Mouse (Mus musculus) neural tube, embryonic 15.5 days (tissue): ENCODE data around the gene Tmem135. TPM values are rescaled to one million over a fixed set of nuclear protein-coding genes. Genes with fewer than 3 reads are reported as not detected.

Experiments
- ATAC-seq: fragments of 200-750 bp; cut with Nextera tagmentation; 2 replicates; pipeline ENCODE4 v1.8.0; 2017; ENCODE audit warnings: mild to moderate bottlenecking, moderate TSS enrichment, moderate library complexity; ENCODE audit not compliant: low FRiP score
- H3K27ac ChIP-seq: fragments of 300-500 bp; sonication (generic); replicated peaks from 2 replicates; pipeline ENCODE4 v1.5.1; 2015; ENCODE audit warnings: mild to moderate bottlenecking, inconsistent platforms
- H3K27me3 ChIP-seq: fragments of 300-500 bp; sonication (generic); replicated peaks from 2 replicates; pipeline ENCODE4 v1.6.1; 2015; ENCODE audit warnings: inconsistent platforms
- H3K36me3 ChIP-seq: fragments of 300-500 bp; sonication (generic); 2 replicates; pipeline ENCODE4 v1.6.1; 2015; ENCODE audit warnings: inconsistent platforms
- H3K4me1 ChIP-seq: fragments of 300-500 bp; sonication (generic); 2 replicates; pipeline ENCODE4 v1.6.1; 2015; ENCODE audit warnings: inconsistent platforms
- H3K4me2 ChIP-seq: fragments of 300-500 bp; sonication (generic); 2 replicates; pipeline ENCODE4 v1.6.1; 2015; ENCODE audit warnings: inconsistent platforms, mild to moderate bottlenecking, moderate library complexity
- H3K4me3 ChIP-seq: fragments of 300-500 bp; sonication (generic); replicated peaks from 2 replicates; pipeline ENCODE4 v1.5.1; 2015; ENCODE audit warnings: mild to moderate bottlenecking, inconsistent platforms
- H3K9ac ChIP-seq: fragments of 300-500 bp; sonication (generic); replicated peaks from 2 replicates; pipeline ENCODE4 v1.6.1; 2015; ENCODE audit warnings: mild to moderate bottlenecking, inconsistent platforms
- H3K9me3 ChIP-seq: fragments of 300-500 bp; sonication (generic); replicated peaks from 2 replicates; pipeline ENCODE4 v1.6.1; 2016; ENCODE audit warnings: inconsistent platforms
- WGBS: fragments of 180-500 bp; shearing (Covaris S2); methylation state at CpG from one replicate; pipeline ENCODE4 v1.1.7; 2015; ENCODE audit warnings: mixed read lengths; 5-methylcytosine and 5-hydroxymethylcytosine counted together
- polyA plus RNA-seq: library from polyadenylated mRNA; unstranded; fragments of >200 nt; fragmentation: Nextera tagmentation; extraction: Ambion mirVana; gene quantifications from 2 replicates; pipeline ENCODE4 v1.2.1, GENCODE M21; 2015

The Tmem135 gene
- polyA plus RNA-seq, 1 experiment from 2014 or later, result 29.0 TPM

- H3K4me3 ChIP-seq, result no peak overlapping the region
- ATAC-seq, result no peak
- H3K4me1 ChIP-seq, result no peaks in the 10 kb centered on the region
- H3K9ac ChIP-seq, result no peak overlapping the region
- H3K27ac ChIP-seq, result no peak overlapping the region
- H3K4me2 ChIP-seq, result no peak overlapping the region
- H3K36me3 ChIP-seq, result no peaks in the 10 kb centered on the region
- H3K27me3 ChIP-seq, result no peaks in the 10 kb centered on the region
- H3K9me3 ChIP-seq, result no peaks in the 10 kb centered on the region
- WGBS, result 86% methylated on average over 5 of the region's 5 CpGs
Observed at GRCm38 (mm10) chr7:89203144-89203543, 200.9 kb downstream of the Tmem135 start.

- Histone ChIP-seq H3K4me1 (no peaks in the 10 kb centered on the region), H3K9me3 (no peaks in the 10 kb centered on the region)
- ATAC-seq, result 0 out of 2 replicates have a peak, but pooled peaks have one; percentile 24
Observed at GRCm38 (mm10) chr7:89201954-89202353, 202.1 kb downstream of the Tmem135 start.

GRCm38 (mm10) chr7:89198499-89198898 lies 205.5 kb downstream of the Tmem135 start:
- 88% methylated on average over 4 of the region's 4 CpGs for WGBS
- no peak overlapping the region for H3K4me3 ChIP-seq
- no peak overlapping the region for H3K9ac ChIP-seq
- no peaks in the 10 kb centered on the region for H3K36me3 ChIP-seq
- H3K4me1 ChIP-seq, result peaks cover 3% of the 10 kb centered on the region; the same call in 1 of the 2 replicates
- H3K4me2 ChIP-seq, result no peak overlapping the region
- no peaks in the 10 kb centered on the region for H3K27me3 ChIP-seq
- no peak for ATAC-seq
- no peaks in the 10 kb centered on the region for H3K9me3 ChIP-seq
- no peak overlapping the region for H3K27ac ChIP-seq

More at GRCm38 (mm10) chr7:89201954-89202353, 202.1 kb downstream of the Tmem135 start:
- Histone ChIP-seq H3K4me3 (no peak overlapping the region), H3K27ac (no peak overlapping the region), H3K36me3 (no peaks in the 10 kb centered on the region), H3K27me3 (no peaks in the 10 kb centered on the region), H3K9ac (no peak overlapping the region), H3K4me2 (no peak overlapping the region)

- no peak for ATAC-seq
- no peak overlapping the region for H3K4me2 ChIP-seq
Observed at GRCm38 (mm10) chr7:89193459-89193858, 210.6 kb downstream of the Tmem135 start.

GRCm38 (mm10) chr7:89183928-89184327 lies 220.1 kb downstream of the Tmem135 start:
- Histone ChIP-seq H3K36me3 (no peaks in the 10 kb centered on the region), H3K9ac (no peak overlapping the region), H3K27ac (no peak overlapping the region), H3K4me1 (no peaks in the 10 kb centered on the region), H3K27me3 (no peaks in the 10 kb centered on the region), H3K4me3 (no peak overlapping the region), H3K9me3 (no peaks in the 10 kb centered on the region), H3K4me2 (no peak overlapping the region)
- WGBS, result 75% methylated on average over 4 of the region's 4 CpGs
- no peak for ATAC-seq

More at GRCm38 (mm10) chr7:89193459-89193858, 210.6 kb downstream of the Tmem135 start:
- 68% methylated on average over 5 of the region's 5 CpGs for WGBS
- Histone ChIP-seq H3K27me3 (no peaks in the 10 kb centered on the region), H3K4me3 (no peak overlapping the region), H3K9me3 (no peaks in the 10 kb centered on the region), H3K4me1 (peaks cover 3% of the 10 kb centered on the region; the same call in 1 of the 2 replicates), H3K9ac (no peak overlapping the region), H3K36me3 (no peaks in the 10 kb centered on the region), H3K27ac (no peak overlapping the region)

- WGBS, result 68% methylated on average over 5 of the region's 5 CpGs
- ATAC-seq, result no peak
- no peaks in the 10 kb centered on the region for H3K27me3 ChIP-seq
- no peaks in the 10 kb centered on the region for H3K9me3 ChIP-seq
- H3K4me3 ChIP-seq, result no peak overlapping the region
- H3K4me1 ChIP-seq, result no peaks in the 10 kb centered on the region
- no peaks in the 10 kb centered on the region for H3K36me3 ChIP-seq
- H3K27ac ChIP-seq, result no peak overlapping the region
- no peak overlapping the region for H3K4me2 ChIP-seq
- no peak overlapping the region for H3K9ac ChIP-seq
Observed at GRCm38 (mm10) chr7:89182943-89183342, 221.1 kb downstream of the Tmem135 start.

GRCm38 (mm10) chr7:89181285-89181684 lies 222.7 kb downstream of the Tmem135 start:
- Histone ChIP-seq H3K9me3 (no peaks in the 10 kb centered on the region), H3K4me2 (no peak overlapping the region), H3K4me1 (no peaks in the 10 kb centered on the region), H3K4me3 (no peak overlapping the region), H3K27me3 (no peaks in the 10 kb centered on the region), H3K27ac (no peak overlapping the region), H3K9ac (no peak overlapping the region), H3K36me3 (no peaks in the 10 kb centered on the region)
- WGBS, result 73% methylated on average over 1 of the region's 1 CpGs
- no peak for ATAC-seq

GRCm38 (mm10) chr7:89178601-89179000 lies 225.4 kb downstream of the Tmem135 start:
- no peaks in the 10 kb centered on the region for H3K36me3 ChIP-seq
- 71% methylated on average over 2 of the region's 2 CpGs for WGBS
- H3K27ac ChIP-seq, result no peak overlapping the region
- no peaks in the 10 kb centered on the region for H3K9me3 ChIP-seq
- no peak overlapping the region for H3K4me2 ChIP-seq
- ATAC-seq, result no peak
- H3K4me1 ChIP-seq, result no peaks in the 10 kb centered on the region
- H3K4me3 ChIP-seq, result no peak overlapping the region
- H3K9ac ChIP-seq, result no peak overlapping the region
- no peaks in the 10 kb centered on the region for H3K27me3 ChIP-seq

- no peak for ATAC-seq
- Histone ChIP-seq H3K27me3 (no peaks in the 10 kb centered on the region), H3K4me2 (no peak overlapping the region), H3K9me3 (no peaks in the 10 kb centered on the region), H3K9ac (no peak overlapping the region), H3K27ac (no peak overlapping the region), H3K4me1 (no peaks in the 10 kb centered on the region), H3K36me3 (no peaks in the 10 kb centered on the region), H3K4me3 (no peak overlapping the region)
Observed at GRCm38 (mm10) chr7:89177926-89178325, 226.1 kb downstream of the Tmem135 start.

- no peak for ATAC-seq
- H3K27me3 ChIP-seq, result no peaks in the 10 kb centered on the region
- no peaks in the 10 kb centered on the region for H3K9me3 ChIP-seq
- no peaks in the 10 kb centered on the region for H3K4me1 ChIP-seq
- no peak overlapping the region for H3K4me2 ChIP-seq
- no peak overlapping the region for H3K27ac ChIP-seq
- no peaks in the 10 kb centered on the region for H3K36me3 ChIP-seq
- 85% methylated on average over 4 of the region's 4 CpGs for WGBS
- no peak overlapping the region for H3K4me3 ChIP-seq
- no peak overlapping the region for H3K9ac ChIP-seq
Observed at GRCm38 (mm10) chr7:89174430-89174829, 229.6 kb downstream of the Tmem135 start.

GRCm38 (mm10) chr7:89173018-89173417 lies 231.0 kb downstream of the Tmem135 start:
- H3K27me3 ChIP-seq, result no peaks in the 10 kb centered on the region
- ATAC-seq, result no peak
- no peak overlapping the region for H3K4me2 ChIP-seq
- H3K4me1 ChIP-seq, result no peaks in the 10 kb centered on the region
- WGBS, result 78% methylated on average over 1 of the region's 1 CpGs
- no peak overlapping the region for H3K9ac ChIP-seq
- H3K4me3 ChIP-seq, result no peak overlapping the region
- no peak overlapping the region for H3K27ac ChIP-seq
- H3K36me3 ChIP-seq, result no peaks in the 10 kb centered on the region
- H3K9me3 ChIP-seq, result no peaks in the 10 kb centered on the region

GRCm38 (mm10) chr7:89171790-89172467 lies 232.1 kb downstream of the Tmem135 start:
- 94% methylated on average over 4 of the region's 4 CpGs for WGBS
- Histone ChIP-seq H3K36me3 (no peaks in the 10 kb centered on the region), H3K4me2 (no peak overlapping the region), H3K27me3 (no peaks in the 10 kb centered on the region), H3K9me3 (no peaks in the 10 kb centered on the region), H3K27ac (no peak overlapping the region), H3K4me3 (no peak overlapping the region), H3K9ac (no peak overlapping the region), H3K4me1 (no peaks in the 10 kb centered on the region)
- ATAC-seq, result no peak
